Mouse (Mus musculus): Measurements from ENCODE around the gene Ror1.

Ror1 gene

GRCm38 (mm10) chr4:100376163-100376562 lies 280.6 kb downstream of the Ror1 start:
- TF ChIP-seq GATA4 (IDR thresholded peaks at IDR 0.05; ENCODE audit: insufficient replicate concordance, low read length), result no peak

GRCm38 (mm10) chr4:100377231-100377630 lies 281.6 kb downstream of the Ror1 start:
- no peak for TF ChIP-seq GATA4 (IDR thresholded peaks at IDR 0.05; ENCODE audit: insufficient replicate concordance, low read length)

GRCm38 (mm10) chr4:100377996-100378395 lies 282.4 kb downstream of the Ror1 start:
- TF ChIP-seq GATA4 (IDR thresholded peaks at IDR 0.05; ENCODE audit: insufficient replicate concordance, low read length), result no peak

GRCm38 (mm10) chr4:100381760-100382159 lies 286.2 kb downstream of the Ror1 start:
- no peak for TF ChIP-seq GATA4 (IDR thresholded peaks at IDR 0.05; ENCODE audit: insufficient replicate concordance, low read length)

GRCm38 (mm10) chr4:100386272-100386988 lies 290.8 kb downstream of the Ror1 start:
- TF ChIP-seq GATA4 (IDR thresholded peaks at IDR 0.05; ENCODE audit: insufficient replicate concordance, low read length), result no peak

GRCm38 (mm10) chr4:100390436-100390835 lies 294.8 kb downstream of the Ror1 start:
- TF ChIP-seq GATA4 (IDR thresholded peaks at IDR 0.05; ENCODE audit: insufficient replicate concordance, low read length), result no peak

- TF ChIP-seq GATA4 (IDR thresholded peaks at IDR 0.05; ENCODE audit: insufficient replicate concordance, low read length), result no peak
These were observed 295.4 kb downstream of the Ror1 start for GRCm38 (mm10) chr4:100391021-100391420.

- TF ChIP-seq GATA4 (IDR thresholded peaks at IDR 0.05; ENCODE audit: insufficient replicate concordance, low read length), result no peak
These were observed 297.9 kb downstream of the Ror1 start for GRCm38 (mm10) chr4:100393374-100394061.

GRCm38 (mm10) chr4:100395407-100395806 lies 299.8 kb downstream of the Ror1 start:
- no peak for TF ChIP-seq GATA4 (IDR thresholded peaks at IDR 0.05; ENCODE audit: insufficient replicate concordance, low read length)

GRCm38 (mm10) chr4:100398079-100398478 lies 302.5 kb downstream of the Ror1 start:
- no peak for TF ChIP-seq GATA4 (IDR thresholded peaks at IDR 0.05; ENCODE audit: insufficient replicate concordance, low read length)

GRCm38 (mm10) chr4:100401078-100401477 lies 305.5 kb downstream of the Ror1 start:
- TF ChIP-seq GATA4 (IDR thresholded peaks at IDR 0.05; ENCODE audit: insufficient replicate concordance, low read length), result no peak

- TF ChIP-seq GATA4 (IDR thresholded peaks at IDR 0.05; ENCODE audit: insufficient replicate concordance, low read length), result no peak
These were observed 306.2 kb downstream of the Ror1 start for GRCm38 (mm10) chr4:100401581-100402470.

- TF ChIP-seq GATA4 (IDR thresholded peaks at IDR 0.05; ENCODE audit: insufficient replicate concordance, low read length), result no peak
These were observed 311.8 kb downstream of the Ror1 start for GRCm38 (mm10) chr4:100407261-100407874.

GRCm38 (mm10) chr4:100409521-100409920 lies 313.9 kb downstream of the Ror1 start:
- TF ChIP-seq GATA4 (IDR thresholded peaks at IDR 0.05; ENCODE audit: insufficient replicate concordance, low read length), result no peak

Data from liver, adult (tissue).